Mouse (Mus musculus): ENCODE measurements around the gene Chkb.

DNA sequence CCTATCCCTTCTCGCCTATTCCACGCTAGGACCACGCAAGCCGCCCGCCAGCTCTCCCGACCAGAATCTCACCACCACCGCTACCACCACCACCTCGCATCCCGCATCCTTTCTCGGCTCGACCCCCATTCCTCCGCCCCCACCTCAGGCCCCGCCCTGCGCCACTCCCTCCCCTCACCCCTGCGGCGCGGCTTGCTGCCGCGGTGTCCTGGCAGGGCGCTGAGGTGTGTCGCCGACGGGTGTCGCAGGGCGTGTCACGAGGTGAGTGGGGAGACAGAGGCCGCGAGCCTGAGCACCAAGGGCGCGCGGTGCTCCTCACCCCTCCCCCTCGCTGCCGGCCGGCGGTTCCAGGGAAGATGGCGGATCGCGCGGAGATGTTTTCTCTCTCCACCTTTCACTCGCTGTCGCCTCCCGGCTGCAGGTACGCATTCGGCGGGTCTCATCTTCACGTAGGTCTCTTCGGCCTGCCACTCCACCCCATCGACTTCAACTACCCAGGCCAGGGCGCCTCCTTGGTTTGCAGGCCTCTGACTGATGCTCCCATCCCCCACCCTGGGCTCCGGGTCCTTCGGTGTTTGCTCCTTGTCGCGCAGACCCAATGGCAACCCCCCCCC lies 24.3 kb upstream of the Chkb start, which contains the start of gene Mapk8ip2:
- TF ChIP-seq GATA1 (IDR thresholded peaks at IDR 0.05; ENCODE audit: low read length) = no peak
- no peak for TF ChIP-seq TAL1 (IDR thresholded peaks at IDR 0.05; ENCODE audit: low read length)

All from erythroblast, embryonic 14.5 days (primary cell).